Mouse (Mus musculus): ENCODE data around the gene Gpt2.
A peak's percentile ranks its signal among the peaks of the same experiment; 100 is the strongest.

The Gpt2 gene

DNA sequence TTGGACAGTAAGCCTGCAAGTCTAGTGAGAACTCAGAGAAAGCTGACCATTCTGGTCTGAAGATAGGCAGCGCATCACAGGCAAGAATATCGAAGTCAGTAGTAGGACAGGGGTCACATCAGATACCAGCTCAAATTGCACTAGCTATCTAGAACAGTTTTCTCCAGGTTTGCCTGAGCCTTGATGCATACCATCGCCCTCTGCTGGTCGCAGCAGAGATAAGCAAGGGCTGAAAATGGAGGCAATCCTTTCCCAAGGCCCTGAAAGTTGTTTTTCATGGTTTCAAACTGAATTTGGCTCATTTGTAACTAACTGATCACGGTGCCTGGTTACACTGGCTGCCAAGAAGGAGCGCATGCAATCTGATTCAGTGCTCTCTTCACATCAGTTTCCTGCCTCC is 33.7 kb downstream of the Gpt2 start:
- peak; percentile 54 for DNase-seq (ENCODE audit: low read depth, low spot score)

DNA sequence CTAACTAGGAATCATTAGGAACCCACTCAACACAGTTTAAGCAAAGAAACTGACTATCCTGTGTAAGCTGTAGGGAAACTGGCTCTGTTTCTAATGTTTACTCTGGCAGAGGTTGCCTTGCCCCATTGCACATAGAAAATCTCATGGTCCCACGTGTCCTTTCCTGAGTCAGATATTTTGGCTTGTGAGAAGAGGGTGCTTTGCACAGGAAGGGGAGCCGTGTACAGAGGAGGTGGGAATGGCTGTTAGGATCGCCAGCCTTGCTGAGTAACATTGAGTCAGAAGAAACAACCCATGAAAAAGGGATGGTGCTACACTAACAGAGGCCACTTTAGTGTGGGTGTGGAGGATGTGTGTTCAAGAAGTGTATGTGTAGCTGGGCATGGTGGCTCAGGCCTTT is 36.6 kb downstream of the Gpt2 start:
- no peak for DNase-seq (ENCODE audit: low read depth, low spot score)

DNA sequence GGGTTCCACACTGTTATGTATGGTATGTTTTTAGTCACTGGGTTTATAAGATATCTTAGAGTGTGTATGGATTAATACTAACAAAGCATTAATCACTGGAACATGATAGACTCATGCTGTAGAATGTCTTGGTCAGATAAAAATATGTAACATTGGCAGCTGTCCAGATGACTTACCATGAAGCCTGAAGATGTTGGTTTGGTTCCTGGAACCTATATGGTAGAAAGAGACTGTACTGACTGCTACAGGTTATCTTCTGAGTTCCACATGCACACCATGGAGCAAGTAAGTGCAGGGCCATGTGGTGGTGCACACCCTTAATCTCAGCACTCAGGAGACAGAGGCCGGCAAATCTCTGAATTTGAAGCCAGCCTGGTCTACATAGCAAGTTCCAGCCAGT is 38.3 kb downstream of the Gpt2 start:
- no peak for DNase-seq (ENCODE audit: low read depth, low spot score)

DNA sequence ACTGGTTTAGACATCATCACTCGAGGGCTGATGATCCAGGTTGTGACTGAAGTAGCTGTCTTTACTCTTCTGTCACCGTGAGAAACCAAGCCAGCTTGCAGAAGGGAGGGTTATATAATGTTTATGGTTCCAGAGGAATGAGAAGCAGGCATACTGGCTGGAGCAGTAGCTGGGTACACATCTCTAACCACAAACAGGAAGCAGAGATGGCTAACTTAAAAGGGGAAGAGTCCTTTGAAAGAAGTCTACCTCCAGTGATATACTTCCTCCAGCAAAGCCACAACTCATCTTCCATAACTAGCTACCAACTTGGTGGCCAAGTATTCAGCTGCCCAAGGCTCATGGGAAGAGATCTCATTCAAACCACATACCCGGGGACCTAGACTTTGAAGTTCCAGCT is 39.1 kb downstream of the Gpt2 start:
- no peak for DNase-seq (ENCODE audit: low read depth, low spot score)

DNA sequence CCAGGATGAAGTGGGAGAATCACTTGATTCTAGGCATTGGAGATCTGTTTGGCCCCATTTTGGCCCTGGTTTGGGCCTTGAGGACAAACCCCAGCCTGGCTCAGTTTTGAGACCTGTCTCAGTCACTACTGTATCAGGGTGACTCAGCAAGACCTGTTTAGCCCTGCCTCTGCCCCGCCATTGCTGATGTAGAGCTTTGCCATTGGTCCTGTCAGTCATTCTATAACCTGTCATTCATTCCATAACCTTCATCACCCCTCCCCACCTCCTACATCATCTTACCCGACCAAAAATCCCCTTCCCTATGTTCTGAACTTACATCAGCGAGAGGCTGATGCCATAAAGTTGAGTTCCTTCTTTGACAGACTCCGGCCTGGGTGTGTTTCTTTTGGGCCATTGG is 40.5 kb downstream of the Gpt2 start:
- no peak for DNase-seq (ENCODE audit: low read depth, low spot score)

DNA sequence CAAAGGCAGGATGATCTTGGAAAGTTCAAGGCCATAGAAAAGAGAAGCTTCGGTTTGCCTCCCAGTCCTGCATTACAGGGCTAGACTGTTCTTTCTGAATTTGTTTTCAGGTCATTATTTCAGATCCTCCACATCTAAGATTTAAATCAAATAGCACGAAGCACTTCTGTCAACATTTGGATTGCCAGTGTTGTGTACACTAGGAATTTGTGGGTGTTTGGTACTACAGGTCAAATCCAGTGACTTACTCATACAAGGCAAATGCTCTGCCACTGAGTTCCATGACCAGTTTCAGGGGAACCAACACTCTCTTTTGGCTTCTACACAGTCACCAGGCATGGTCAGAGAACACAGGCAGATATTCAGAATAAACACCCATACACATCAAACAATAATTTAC is 41.1 kb downstream of the Gpt2 start:
- DNase-seq (ENCODE audit: low read depth, low spot score): no peak

DNA sequence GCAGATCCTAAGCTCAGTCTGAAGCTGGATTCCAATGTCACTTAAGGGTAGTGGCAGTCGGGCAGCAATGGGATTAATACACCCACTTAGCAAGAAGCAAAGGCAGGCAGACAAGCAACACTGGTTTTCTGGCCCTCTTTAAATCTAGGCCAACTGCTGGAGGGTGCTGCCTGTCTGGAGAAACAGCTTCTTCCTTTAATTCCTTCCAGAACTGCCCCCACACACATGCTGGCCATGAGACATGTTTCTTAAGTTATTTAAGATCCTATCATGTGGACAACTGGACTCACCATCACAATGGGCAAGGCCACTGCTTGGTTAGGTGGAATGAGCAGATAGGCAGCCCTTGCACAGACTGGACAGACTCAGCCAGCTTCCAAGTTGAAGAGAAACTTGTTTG is 41.8 kb downstream of the Gpt2 start:
- no peak for DNase-seq (ENCODE audit: low read depth, low spot score)

DNA sequence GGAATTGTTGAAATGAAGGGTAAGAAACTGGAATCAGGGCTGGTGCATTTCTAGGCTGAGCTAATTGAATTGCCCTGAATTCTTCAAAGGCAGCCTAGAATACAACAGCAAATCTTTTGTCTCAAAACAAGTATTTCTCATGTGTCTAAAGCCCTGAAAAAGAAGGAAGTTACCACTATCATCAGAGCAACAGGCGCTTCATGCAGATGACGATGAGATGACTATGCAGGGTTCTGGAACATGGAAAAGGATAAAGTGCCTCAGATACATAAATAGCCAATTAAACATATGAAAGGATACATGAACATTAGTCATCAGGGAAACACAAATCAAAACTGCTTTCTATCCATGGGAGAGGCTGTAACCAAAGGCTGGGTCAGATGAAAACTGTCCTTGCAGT is 44.0 kb downstream of the Gpt2 start:
- no peak for DNase-seq (ENCODE audit: low read depth, low spot score)

DNA sequence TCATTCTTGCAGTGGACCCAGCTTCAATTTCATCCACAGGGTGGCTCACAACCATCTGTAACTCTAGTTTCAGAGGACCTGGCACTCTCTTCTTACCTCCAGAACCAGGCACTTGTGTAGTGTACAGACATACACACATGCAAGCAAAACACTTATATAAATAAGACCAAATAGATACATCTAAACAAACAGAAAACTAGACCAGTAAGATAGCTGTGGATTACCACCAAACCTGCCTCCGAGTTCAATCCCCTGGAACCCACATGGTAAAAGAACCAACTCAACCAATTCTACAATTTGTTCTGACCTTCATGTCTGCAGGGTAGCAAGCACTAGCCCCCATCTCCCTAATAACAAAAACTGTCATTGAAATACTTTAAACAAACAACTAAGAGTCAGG is 59.6 kb downstream of the Gpt2 start:
- no peak for DNase-seq (ENCODE audit: low read depth, low spot score)

DNA sequence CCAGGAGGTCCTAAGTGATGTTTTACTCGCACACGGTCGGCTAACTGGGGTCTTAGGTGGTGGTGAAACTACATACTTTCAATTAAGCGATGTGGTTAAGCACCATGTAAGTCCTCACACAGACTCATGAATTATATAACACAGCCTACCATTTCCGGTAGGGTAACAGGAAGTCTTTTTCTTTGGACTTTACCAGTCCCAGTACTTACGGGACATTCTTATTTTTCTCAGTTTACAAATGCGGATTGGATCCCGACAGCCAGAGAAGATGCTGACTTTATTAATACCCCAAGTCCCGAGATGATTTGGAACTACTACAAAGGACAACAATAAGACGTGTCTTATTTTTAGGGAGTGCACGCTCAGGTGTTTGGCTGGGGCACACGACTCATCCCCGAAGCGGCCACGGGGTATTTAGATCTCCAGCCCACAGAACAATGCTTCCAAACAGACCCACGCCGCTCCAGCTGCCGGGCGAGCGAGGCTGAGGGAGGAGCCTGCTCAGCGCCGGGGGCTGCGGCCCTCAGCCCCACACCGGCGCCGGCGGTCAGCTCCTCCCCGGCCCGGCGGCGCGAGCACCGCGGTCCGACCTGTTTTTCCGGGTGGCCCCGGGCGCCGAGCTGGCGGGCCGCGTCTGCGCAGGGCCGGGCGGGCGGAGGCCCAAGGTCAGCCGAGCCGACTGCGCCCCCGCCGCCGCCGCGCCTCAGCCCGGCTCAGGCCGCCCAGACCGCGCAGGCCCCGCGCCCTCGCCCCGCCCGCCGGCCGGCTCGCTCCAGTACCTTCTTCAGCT is 62.2 kb downstream of the Gpt2 start:
- DNase-seq (ENCODE audit: low read depth, low spot score): peak; percentile 29

DNA sequence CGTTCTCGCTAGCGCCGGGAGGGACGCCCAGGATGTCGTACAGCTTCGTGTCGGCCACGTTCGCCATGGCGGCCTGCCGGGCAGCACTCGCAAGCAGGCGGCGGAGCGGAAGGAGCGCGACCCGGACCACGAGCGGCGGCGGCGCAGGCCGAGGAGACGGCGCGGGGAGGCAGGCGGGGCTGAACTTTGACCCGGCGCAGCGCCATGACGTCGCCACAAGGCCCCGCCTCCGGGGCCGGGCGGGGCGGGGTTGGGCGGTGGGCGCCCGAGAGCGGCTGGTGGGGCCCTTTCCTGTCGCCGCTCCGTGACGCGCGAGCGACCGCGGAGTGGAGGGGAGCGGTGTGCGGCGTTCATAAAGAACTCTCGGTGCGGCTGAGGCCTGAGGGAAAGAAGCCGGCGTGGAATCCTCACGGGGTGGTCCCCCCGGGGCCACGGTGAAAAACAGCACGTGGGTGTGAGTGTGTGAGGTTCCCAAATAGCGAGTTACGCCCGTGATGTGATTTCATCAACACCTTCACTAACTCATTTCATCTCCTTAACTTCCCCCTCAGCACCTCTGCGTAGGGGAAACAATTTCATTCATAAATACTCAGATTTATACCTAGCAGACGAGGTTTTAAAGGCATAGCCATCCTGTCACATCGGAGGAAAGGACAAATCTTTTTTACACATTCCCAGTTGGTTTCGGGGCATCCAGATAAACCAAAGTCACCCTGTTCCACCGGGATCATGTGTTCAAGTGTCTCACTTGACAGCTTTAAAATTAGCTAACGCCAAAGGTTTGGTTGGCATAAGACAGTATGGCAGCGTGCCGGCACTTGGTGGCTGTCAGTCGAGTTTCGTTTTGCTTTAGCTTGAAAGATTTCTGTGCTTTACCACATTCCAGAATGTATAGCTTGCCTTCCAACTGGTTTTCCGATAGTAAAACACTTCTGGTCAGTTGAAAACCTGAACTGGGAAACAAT is 63.1 kb downstream of the Gpt2 start, which contains the start of gene Dnaja2:
Dnaja2 (minus strand) TSS at position 164 of the 965 bp plus-strand sequence.
- peak; percentile 89 for DNase-seq (ENCODE audit: low read depth, low spot score)

DNA sequence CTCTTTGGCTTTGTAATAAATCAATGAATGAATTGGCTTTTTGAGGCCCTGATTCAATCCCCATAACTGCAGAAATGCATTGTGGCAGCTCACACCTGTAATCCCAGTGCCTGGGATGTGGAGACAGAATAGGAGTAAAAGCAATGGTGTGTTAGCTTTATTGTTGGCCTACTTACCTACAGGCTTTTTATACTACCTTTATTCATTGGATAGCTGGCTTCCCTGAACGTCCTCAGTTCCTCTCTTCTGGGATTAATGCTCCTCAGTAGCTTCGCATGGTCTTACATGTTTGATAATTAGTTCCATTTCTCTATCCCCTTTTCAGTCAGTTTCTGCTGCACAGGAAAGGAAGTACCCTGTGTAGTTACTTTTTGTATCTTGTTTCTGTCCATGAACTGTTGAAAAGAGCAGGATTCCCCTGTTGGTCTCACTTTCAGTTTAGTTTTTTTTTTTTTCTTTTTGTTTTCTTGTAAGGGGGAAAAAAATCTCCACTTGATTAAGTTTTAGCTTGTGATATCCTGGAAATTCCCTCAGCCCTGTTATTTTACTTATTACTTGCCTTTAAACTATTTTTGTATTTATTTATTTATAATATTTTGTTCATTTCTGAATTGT is 64.7 kb downstream of the Gpt2 start:
- DNase-seq (ENCODE audit: low read depth, low spot score): no peak

DNA sequence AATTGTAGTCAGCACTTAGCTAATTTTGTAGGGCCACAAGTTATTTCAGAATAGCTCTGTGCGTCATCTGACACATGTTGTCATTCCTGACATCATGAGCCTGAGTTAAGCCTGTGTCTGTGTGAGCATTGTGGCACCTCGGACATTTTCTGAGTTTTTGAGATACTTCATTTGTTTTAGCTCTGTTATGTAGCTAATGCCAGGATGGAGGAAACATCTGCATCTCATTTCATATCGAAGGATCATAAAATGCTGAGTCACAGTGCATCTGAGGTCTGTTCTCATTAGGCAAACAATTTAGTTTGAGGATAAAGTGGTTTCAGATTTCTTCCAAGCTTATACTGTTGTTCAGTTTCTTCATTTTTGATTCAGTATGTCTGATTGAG is 65.2 kb downstream of the Gpt2 start:
- peak; percentile 33 for DNase-seq (ENCODE audit: low read depth, low spot score)

DNA sequence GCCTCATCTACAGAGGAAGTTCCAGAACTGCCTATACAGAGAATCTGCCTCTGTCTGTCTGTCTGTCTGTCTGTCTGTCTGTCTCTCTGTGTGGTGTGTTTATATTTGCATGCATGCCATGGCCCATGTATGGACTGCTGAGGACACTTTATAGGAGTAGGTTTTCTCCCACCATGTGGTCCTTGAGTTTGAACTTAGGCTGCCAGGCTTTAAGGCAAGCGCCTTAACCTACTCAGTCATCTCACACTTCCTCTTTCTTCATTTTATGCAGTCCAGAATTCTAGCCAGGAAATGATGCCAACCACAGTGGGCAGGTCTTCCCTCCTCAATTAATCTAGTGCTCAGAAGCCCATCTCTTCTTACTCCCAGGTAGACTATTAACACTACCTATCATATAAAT is 66.8 kb downstream of the Gpt2 start:
- DNase-seq (ENCODE audit: low read depth, low spot score): no peak

DNA sequence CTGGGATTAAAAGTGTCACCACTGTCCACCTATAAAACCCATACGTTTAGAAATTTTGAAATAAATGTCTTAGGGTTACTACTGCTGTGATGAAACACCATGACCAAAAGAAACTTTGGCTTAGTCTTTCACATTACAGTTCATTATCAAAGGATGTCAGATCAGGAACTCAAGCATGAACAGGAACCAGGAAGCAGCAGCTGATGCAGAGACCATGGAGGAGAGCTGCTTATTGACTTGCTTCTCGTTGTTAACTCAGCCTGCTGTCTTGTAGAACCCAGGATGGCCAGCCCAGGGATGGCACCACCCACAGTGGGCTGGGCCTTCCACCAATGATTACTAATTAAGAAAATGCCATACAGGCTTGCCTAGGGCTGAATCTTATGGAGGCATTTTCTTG is 67.6 kb downstream of the Gpt2 start:
- DNase-seq (ENCODE audit: low read depth, low spot score): no peak

DNA sequence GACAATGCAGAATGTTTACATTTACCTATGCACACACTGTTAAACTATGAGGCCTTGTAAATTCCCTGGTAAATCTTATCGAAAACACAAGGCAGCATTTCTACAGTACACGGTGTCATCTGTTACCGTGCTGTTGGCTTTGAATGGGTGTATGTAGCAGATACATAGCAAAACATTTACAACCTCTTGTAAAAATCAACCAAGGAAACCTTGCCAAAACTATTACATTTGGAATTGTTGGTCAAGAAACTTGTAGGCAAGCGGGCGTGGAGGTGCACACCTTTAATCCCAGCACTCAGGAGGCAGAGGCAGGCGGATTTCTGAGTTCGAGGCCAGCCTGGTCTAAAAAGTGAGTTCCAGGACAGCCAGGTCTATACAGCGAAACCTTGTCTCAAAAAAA is 71.0 kb downstream of the Gpt2 start:
- DNase-seq (ENCODE audit: low read depth, low spot score): no peak

DNA sequence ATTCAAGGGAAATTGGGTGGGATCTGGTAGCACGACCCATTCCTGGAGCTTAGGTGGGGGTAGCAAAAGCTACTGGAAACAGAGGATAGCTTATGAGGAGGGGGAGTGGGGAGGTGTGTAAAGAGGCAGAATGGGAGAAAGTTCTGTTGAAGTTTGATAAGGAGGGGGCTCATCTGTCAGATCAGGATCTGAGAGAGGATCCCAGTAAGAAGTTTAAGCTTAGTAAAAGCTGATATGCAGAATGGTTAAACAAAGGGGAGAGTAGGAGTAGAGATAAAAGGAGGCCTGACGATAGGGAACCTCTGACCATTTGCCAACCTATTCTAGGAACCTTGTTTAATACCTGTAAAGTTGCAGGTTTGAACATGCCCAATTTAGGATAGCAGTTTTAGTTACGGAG is 72.8 kb downstream of the Gpt2 start:
- DNase-seq (ENCODE audit: low read depth, low spot score): no peak

DNA sequence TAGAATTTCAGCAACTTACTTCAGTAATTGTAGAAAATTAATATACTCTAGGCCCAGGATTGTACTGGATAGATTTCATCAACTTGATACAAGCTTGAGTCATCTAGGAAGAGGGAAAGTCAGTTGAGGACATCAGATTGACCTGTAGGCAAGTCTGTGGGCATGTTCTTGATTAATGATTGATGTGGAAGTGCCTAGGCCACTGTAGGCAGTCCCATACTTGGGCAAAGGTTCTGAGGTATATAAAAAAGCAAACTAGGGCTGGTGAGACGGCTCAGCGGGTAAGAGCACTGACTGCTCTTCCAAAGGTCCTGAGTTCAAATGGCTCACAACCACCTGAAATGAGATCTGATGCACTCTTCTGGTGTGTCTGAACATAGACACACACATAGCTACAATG is 75.4 kb downstream of the Gpt2 start:
- no peak for DNase-seq (ENCODE audit: low read depth, low spot score)

DNA sequence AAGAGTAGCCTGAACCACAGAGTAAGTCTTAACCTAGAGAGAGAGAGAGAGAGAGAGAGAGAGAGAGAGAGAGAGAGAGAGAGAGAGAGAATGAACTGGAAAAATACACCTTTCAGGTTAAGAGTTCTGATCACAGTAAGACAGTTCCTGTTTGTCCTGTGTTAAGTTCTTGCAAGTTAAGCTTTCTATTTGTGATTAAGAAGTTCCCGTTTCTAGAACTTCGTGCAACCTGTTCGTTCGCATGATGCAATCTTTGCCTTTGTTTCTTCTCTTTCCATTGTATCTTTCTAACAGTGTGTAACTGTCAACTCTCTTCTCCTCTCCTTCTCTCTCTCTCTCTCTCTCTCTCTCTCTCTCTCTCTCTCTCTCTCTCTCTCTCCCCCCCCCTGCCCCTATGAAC is 78.1 kb downstream of the Gpt2 start:
- no peak for DNase-seq (ENCODE audit: low read depth, low spot score)

DNA sequence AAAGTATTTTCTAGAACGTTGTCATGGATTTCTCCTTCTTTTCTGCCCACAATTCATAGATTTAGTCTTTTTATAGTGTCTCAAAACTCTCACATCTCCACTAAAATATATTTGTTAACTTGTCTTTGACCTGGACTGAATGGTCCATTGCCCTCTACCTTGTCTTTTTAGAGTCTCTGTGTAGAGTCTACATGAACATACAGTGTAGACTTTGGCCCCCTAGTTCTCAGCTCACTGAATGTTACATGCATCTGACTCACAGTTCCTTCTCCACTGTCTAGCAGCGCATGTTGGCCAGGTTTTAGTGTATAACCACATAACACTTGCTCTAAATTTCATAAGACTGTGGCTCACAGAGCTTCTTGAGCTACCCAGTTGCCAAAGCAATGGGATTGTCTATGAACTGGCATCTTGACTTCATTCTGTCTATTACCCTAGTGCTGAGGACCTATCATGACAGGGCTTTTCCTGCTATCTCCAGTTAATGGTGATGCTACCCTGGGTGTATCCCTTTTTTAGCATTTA is 81.7 kb downstream of the Gpt2 start:
- no peak for DNase-seq (ENCODE audit: low read depth, low spot score)

Measured in forelimb bud, embryonic 11.5 days (tissue).